Mouse (Mus musculus) cortical plate, adult 2 months (tissue): ENCODE data around the gene Ddx31.

Experiments
- CTCF ChIP-seq: fragments of 200-500 bp; IDR thresholded peaks from 2 replicates; pipeline ENCODE4 v1.5.1; 2011; ENCODE audit warnings: mild to moderate bottlenecking, control low read depth, low read length; ENCODE audit not compliant: insufficient read depth; ENCODE audit errors: extremely low read depth
- POLR2A ChIP-seq: fragments of 200-500 bp; IDR thresholded peaks from 2 replicates; pipeline ENCODE4 v1.6.1; 2011; ENCODE audit warnings: mild to moderate bottlenecking, low read length, control low read depth; ENCODE audit not compliant: insufficient read depth; ENCODE audit errors: extremely low read depth

GRCm38 (mm10) chr2:28914121-28914520 lies 73.9 kb downstream of the Ddx31 start:
- TF ChIP-seq CTCF = no peak
- TF ChIP-seq POLR2A = no peak
